Mouse (Mus musculus) stomach, embryonic 16.5 days (tissue): Measurements from ENCODE around the gene Fbxo3. TPM values are rescaled to one million over a fixed set of nuclear protein-coding genes. Genes with fewer than 3 reads are reported as not detected.
"Not testable (repeated sequence)": the region's sequence is repeated elsewhere in the genome, so short reads cannot be mapped to it uniquely, and the experiment has no call there.

Experiments used
- ATAC-seq: fragments of 200-750 bp; cut with Nextera tagmentation; 2 replicates; pipeline ENCODE4 v1.8.0; 2017; ENCODE audit warnings: moderate number of reproducible peaks, moderate TSS enrichment; ENCODE audit not compliant: insufficient read depth, low FRiP score
- H3K27ac ChIP-seq: fragments of 300-500 bp; sonication (generic); 2 replicates; pipeline ENCODE4 v1.5.1; 2014; ENCODE audit warnings: low read length
- H3K27me3 ChIP-seq: fragments of 300-500 bp; sonication (generic); 2 replicates; pipeline ENCODE4 v1.6.1; 2014; ENCODE audit warnings: low read length, control low read depth, mixed read lengths; ENCODE audit not compliant: control insufficient read depth, insufficient read depth
- H3K36me3 ChIP-seq: fragments of 300-500 bp; sonication (generic); 2 replicates; pipeline ENCODE4 v1.6.1; 2014; ENCODE audit warnings: low read length; ENCODE audit not compliant: control insufficient read depth, insufficient read depth
- H3K4me1 ChIP-seq: fragments of 300-500 bp; sonication (generic); 2 replicates; pipeline ENCODE4 v1.6.1; 2014; ENCODE audit warnings: low read length, control low read depth, mixed read lengths; ENCODE audit not compliant: control insufficient read depth, insufficient read depth
- H3K4me2 ChIP-seq: fragments of 300-500 bp; sonication (generic); 2 replicates; pipeline ENCODE4 v1.6.1; 2014; ENCODE audit warnings: low read depth, low read length, mixed read lengths
- H3K4me3 ChIP-seq: fragments of 300-500 bp; sonication (generic); replicated peaks from 2 replicates; pipeline ENCODE4 v1.5.1; 2014; ENCODE audit warnings: mild to moderate bottlenecking, low read length
- H3K9ac ChIP-seq: fragments of 300-500 bp; sonication (generic); 2 replicates; pipeline ENCODE4 v1.6.1; 2014; ENCODE audit warnings: low read length
- H3K9me3 ChIP-seq: fragments of 300-500 bp; sonication (generic); replicated peaks from 2 replicates; pipeline ENCODE4 v1.6.1; 2016; ENCODE audit warnings: low read length, control low read depth; ENCODE audit not compliant: control insufficient read depth
- WGBS: fragments of 180-500 bp; shearing (Covaris S2); extraction: QIAGEN DNeasy Blood & Tissue Kit; methylation state at CpG from one replicate; pipeline ENCODE4 v1.1.7; 2014; 5-methylcytosine and 5-hydroxymethylcytosine counted together
- polyA plus RNA-seq: library from polyadenylated mRNA; unstranded; fragments of >200 nt; fragmentation: Nextera tagmentation; extraction: Ambion mirVana; gene quantifications from 2 replicates; pipeline ENCODE4 v1.2.1, GENCODE M21; 2015

The Fbxo3 gene
- polyA plus RNA-seq, 1 experiment from 2014 or later: 64.2 TPM

DNA sequence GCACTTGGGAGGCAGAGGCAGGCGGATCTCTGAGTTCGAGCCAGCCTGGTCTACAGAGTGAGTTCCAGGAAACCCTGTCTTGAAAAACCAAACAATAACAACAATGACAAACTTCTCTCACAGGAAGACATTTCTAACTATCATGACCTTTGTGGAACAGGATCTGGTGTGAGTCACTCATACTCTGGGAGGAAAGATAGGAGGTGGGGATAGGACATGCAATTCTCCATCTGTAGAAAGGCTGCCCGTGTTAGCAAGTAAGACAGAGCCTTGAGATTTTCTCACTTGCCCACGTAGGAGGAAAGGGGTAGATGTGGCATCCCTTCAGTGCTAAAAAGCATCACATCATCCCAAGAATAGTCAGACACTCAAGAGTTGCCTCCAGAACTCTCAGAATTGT, 25.7 kb upstream of the Fbxo3 start:
- H3K36me3 ChIP-seq: no peaks in the 10 kb centered on the region
- ATAC-seq: no peak
- 75% methylated on average over 4 of the region's 4 CpGs for WGBS
- H3K4me2 ChIP-seq: no peak overlapping the region
- H3K9me3 ChIP-seq: no peaks in the 10 kb centered on the region
- no peak overlapping the region for H3K4me3 ChIP-seq
- no peak overlapping the region for H3K9ac ChIP-seq
- H3K27ac ChIP-seq: no peak overlapping the region
- no peaks in the 10 kb centered on the region for H3K27me3 ChIP-seq
- no peaks in the 10 kb centered on the region for H3K4me1 ChIP-seq

DNA sequence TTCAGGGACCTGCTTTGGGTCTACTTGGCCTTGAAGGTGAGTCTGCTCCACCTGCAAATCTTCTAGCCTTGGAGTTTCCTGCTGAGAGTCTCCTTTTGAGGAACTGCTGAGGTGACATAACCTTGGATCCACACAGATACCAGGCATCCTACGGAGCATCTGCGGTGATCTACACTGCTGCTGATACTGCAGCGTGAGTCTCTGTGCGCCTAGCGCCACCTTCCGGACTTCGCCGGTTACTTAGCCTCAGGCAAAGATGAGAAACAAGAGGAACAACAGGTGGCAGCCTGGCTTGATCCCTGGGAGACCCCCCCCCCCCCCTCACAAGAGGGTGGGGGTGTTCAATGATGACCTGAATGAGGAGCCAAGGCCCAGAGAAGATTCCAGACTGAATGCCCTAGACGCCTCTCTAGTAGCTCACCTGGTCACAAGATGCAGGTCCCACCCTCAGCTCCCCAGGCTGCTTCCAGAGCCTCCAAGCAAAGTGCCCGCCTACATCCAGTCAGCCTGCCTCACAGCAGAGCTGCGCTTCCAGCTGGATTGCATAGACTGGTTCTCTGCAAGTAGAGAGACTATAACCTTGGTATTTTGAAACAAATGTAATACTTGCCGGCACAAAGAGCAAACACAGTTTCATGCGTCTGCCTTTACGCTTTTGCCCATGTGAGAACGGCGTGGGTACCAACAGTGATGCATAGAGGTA, 24.7 kb upstream of the Fbxo3 start:
- no peak for ATAC-seq
- Histone ChIP-seq H3K4me2 (no peak overlapping the region), H3K27me3 (no peaks in the 10 kb centered on the region), H3K9ac (no peak overlapping the region), H3K4me3 (no peak overlapping the region), H3K36me3 (no peaks in the 10 kb centered on the region), H3K4me1 (no peaks in the 10 kb centered on the region), H3K27ac (no peak overlapping the region), H3K9me3 (no peaks in the 10 kb centered on the region)
- WGBS: 30% methylated on average over 16 of the region's 16 CpGs

DNA sequence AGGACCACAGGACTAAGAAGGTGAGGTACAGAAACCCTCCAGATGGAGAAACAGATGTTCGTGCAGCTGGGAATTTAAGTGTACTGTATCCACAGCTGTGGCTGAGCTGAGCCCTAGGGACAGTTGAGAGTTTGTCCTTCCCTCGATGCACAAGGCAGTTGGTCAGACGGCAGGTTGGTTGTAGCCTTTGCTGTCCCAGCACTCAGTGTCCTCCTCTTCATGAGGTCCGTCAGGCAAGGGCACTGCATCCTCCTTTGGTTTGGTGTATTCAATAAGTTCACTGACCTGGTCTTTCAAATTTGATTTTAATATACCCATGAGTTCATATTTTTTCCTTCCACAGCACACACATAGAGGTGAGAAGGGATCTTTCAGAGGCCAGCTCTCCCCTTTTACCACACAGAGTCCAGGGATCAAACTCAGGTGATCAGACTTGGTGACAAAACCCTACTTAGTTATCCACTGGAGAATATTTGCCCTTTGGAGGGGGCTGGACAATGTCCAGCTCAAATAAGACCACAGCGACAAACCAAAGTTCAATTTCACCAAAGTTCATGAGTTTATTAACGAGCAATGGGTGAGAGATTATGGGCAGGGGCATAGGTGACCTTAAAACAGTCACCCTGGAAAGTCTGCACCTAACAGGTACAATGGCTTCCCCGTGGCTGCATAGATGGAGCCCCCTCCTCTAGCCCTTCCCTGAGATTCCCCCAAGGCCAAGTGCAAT, 19.6 kb upstream of the Fbxo3 start:
- no peaks in the 10 kb centered on the region for H3K4me1 ChIP-seq
- no peak for ATAC-seq
- H3K27me3 ChIP-seq: no peaks in the 10 kb centered on the region
- H3K4me2 ChIP-seq: no peak overlapping the region
- no peaks in the 10 kb centered on the region for H3K36me3 ChIP-seq
- no peak overlapping the region for H3K4me3 ChIP-seq
- H3K9me3 ChIP-seq: no peaks in the 10 kb centered on the region
- no peak overlapping the region for H3K27ac ChIP-seq
- WGBS: 75% methylated on average over 7 of the region's 7 CpGs
- no peak overlapping the region for H3K9ac ChIP-seq

DNA sequence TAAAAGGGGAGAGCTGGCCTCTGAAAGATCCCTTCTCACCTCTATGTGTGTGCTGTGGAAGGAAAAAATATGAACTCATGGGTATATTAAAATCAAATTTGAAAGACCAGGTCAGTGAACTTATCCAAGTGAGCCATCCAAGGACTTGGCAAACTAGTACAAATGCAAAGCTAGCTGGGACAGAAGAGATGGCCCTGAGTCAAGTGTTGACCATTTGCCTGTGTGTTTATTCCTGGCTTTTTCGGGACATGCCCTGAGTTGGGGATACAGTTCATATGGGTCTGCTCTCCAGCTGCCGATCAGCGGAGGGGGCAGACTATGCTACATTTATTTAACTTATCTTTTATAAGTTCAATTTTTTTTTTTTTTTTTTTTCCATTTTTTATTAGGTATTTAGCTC, 18.7 kb upstream of the Fbxo3 start:
- H3K4me1 ChIP-seq, H3K4me2 ChIP-seq, H3K9me3 ChIP-seq, H3K4me3 ChIP-seq, ATAC-seq, H3K9ac ChIP-seq, H3K36me3 ChIP-seq, H3K27ac ChIP-seq, H3K27me3 ChIP-seq: not testable (repeated sequence)
- 88% methylated on average over 3 of the region's 3 CpGs for WGBS

DNA sequence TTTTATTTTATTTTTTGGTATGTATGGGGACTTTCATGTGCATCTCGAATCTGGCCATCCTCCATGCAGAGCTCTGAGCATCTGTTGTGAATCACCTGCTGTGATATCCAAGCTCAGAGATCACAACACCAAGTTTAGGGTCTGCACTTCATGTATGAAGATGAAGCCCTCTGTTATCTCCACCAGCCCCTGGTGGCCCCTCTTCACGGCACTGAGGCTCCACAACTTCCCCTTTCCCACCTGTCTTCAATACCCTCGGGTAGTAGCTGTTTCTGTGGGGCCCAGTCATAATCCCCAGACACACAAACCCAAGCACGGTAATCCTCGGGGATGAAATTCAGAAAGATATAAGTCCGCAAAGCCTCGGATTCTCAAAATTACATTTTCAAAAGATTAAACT, 4.4 kb upstream of the Fbxo3 start:
- H3K27ac ChIP-seq: no peak overlapping the region
- 77% methylated on average over 7 of the region's 7 CpGs for WGBS
- no peak overlapping the region for H3K4me3 ChIP-seq

DNA sequence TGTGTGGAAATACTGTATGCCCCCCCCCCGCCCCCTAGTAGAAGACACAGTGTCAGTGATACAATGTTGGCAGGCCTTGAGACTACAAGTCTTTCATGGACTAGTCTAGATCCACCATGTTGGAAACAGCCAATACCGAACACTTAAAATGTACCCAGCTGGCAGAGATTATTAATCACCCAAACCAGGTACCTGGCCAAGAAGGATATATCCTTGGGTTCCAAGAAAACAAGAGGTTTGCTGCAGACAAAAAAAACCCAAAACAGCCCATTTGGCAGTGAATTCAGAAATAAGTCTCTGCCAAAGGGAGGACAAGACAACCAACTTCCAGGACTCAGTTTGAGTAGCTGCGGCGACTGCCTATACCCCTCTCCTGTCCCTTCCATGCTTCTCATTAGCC, 2.9 kb upstream of the Fbxo3 start:
- Histone ChIP-seq H3K4me1 (peaks cover 13% of the 10 kb centered on the region), H3K27me3 (no peaks in the 10 kb centered on the region), H3K9ac (no peak overlapping the region), H3K4me3 (no peak overlapping the region), H3K4me2 (no peak overlapping the region), H3K9me3 (no peaks in the 10 kb centered on the region), H3K36me3 (no peaks in the 10 kb centered on the region), H3K27ac (no peak overlapping the region)
- no peak for ATAC-seq
- WGBS: 91% methylated on average over 4 of the region's 4 CpGs

More for the DNA sequence above, 4.4 kb upstream of the Fbxo3 start:
- ATAC-seq: no peak
- no peak overlapping the region for H3K9ac ChIP-seq
- no peaks in the 10 kb centered on the region for H3K27me3 ChIP-seq
- no peaks in the 10 kb centered on the region for H3K9me3 ChIP-seq
- 0 out of 2 replicates have a peak, but pooled peaks cover 3% of the 10 kb centered on the region for H3K4me1 ChIP-seq
- H3K36me3 ChIP-seq: no peaks in the 10 kb centered on the region
- H3K4me2 ChIP-seq: no peak overlapping the region

DNA sequence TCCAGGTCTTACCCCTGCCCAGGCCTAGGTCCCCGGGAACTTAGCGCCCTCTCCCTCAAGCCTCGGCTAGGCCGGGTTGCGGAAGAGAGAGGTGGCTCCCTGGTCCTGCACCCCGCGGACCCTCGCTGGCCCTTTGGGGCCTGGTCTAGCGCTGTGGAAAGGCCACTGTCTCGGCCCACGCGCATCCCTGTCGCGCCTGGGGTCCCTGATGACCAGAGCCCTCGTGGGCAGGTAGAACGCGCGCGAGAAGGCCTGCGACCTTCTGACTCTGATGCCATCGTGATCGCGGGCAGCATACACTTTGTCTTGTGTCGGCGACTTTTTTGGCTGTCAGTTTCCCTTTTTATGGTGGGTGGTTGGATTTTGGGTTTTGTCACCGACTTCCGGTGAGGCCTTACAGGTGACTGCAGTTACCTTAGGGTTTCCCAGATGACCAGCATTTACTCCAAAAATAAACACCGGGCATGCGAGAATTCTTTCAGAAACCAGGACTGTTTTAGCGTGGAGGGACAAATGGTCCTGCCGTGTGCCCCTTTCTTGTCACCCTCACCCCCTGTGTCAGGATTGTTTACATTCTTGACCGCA, 710 bp downstream of the Fbxo3 start, which contains the start of gene 4931422A03Rik:
4931422A03Rik (minus strand) TSS at position 223 of the 585 bp plus-strand sequence.
- H3K27me3 ChIP-seq: no peaks in the 10 kb centered on the region
- no peaks in the 10 kb centered on the region for H3K9me3 ChIP-seq
- H3K4me1 ChIP-seq: peaks cover 19% of the 10 kb centered on the region
- peak within 1 kb of the TSS; percentile 96 for H3K9ac ChIP-seq
- peak within 1 kb of the TSS; percentile 59 for H3K27ac ChIP-seq
- H3K4me3 ChIP-seq: peak within 1 kb of the TSS; percentile 98
- peak within 1 kb of the TSS; percentile 94 for H3K4me2 ChIP-seq
- no peaks in the 10 kb centered on the region for H3K36me3 ChIP-seq
- under 1% methylated on average over 32 of the region's 32 CpGs for WGBS
- ATAC-seq: peak; percentile 59

DNA sequence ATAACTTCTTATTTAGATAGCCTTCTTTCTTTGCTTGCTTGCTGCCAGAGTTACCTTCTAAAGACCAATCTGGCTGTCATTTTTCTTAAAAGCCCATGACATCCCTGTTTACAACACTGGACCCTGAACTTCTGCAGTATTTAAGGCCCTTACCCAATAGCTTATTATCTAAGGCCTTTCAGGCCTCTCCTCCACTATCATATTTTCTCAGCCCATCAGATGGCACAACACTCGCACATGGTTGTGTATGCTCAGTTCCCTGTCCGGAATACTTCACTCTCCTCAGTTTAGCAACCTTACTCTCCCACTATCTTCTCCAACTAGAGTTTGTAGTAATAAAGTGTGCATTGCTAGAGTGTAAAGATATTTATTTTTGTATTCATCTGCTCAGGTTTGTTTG, 1.6 kb downstream of the Fbxo3 start:
- peak overlapping the region; percentile 96; the same call in 1 of the 2 replicates for H3K9ac ChIP-seq
- H3K27ac ChIP-seq: no peak overlapping the region
- WGBS: 46% methylated on average over 2 of the region's 2 CpGs
- H3K36me3 ChIP-seq: peaks cover under 1% of the 10 kb centered on the region; the same call in 1 of the 2 replicates
- H3K9me3 ChIP-seq: no peaks in the 10 kb centered on the region
- peak overlapping the region; percentile 98 for H3K4me3 ChIP-seq
- H3K4me1 ChIP-seq: peaks cover 19% of the 10 kb centered on the region
- H3K4me2 ChIP-seq: peak overlapping the region; percentile 94
- H3K27me3 ChIP-seq: no peaks in the 10 kb centered on the region
- no peak for ATAC-seq

DNA sequence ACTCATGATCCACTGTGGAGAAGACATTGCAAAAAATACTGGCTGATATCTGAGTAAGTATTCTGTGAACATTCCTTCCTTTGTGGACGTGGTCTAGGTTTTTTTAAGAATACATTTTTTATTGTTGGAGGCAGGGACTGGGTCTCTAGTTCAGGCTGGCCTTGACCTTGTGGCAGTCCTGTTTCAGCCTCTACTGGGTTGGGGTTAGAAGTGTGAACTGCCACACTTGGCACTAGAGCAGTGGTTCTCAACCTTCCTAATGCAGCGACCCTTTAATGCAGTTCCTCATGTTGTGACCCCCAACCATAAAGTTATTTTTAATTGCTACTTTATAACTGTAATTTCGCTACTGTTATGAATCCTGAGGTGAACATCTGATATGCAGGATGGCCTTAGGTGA, 2.9 kb downstream of the Fbxo3 start:
- H3K27ac ChIP-seq: no peak overlapping the region
- H3K4me2 ChIP-seq: 0 out of 2 replicates have a peak overlapping the region, but pooled peaks have one; percentile 17
- 74% methylated on average over 3 of the region's 3 CpGs for WGBS
- H3K36me3 ChIP-seq: peaks cover 3% of the 10 kb centered on the region; the same call in 1 of the 2 replicates
- no peaks in the 10 kb centered on the region for H3K9me3 ChIP-seq
- no peak for ATAC-seq
- peaks cover 19% of the 10 kb centered on the region for H3K4me1 ChIP-seq
- H3K9ac ChIP-seq: no peak overlapping the region
- H3K4me3 ChIP-seq: no peak overlapping the region
- no peaks in the 10 kb centered on the region for H3K27me3 ChIP-seq
